In genomic region chr13:32055321-32055720, GRCm38 (mm10) we compare ENCODE assay signal across 10 mouse cellular contexts.
DNase-seq lines count a peak whose midpoint lies in the region; ATAC-seq lines count a peak whose summit lies in the region.
"Had no signal": no experiment of that assay in that cellular context is flagged by ENCODE, and none has a peak within 500 bp of the region (broad histone marks: within the 10 kb centered on the region; RNA-seq: fewer than 3 reads in every experiment).

No protein-coding gene starts in this region.

- no peak overlapping the region for H3K4me2 ChIP-seq in hindbrain, embryonic 14.5 days (replicated peaks)
- H3K4me2 ChIP-seq in midbrain, embryonic 15.5 days, result no peak overlapping the region
- H3K4me2 ChIP-seq: embryonic facial prominence, embryonic 12.5 days; heart, embryonic 13.5 days had no signal

- DNase-seq in layer of hippocampus, adult 9-10 months (ENCODE audit: low spot score), result peak; percentile 12
- no peak for DNase-seq in layer of hippocampus, postnatal 14 days (ENCODE audit: low spot score in 2 of 2)
- peak; percentile 60 for DNase-seq in embryo, embryonic 10.5 days (ENCODE audit: low spot score)
- DNase-seq in hindbrain, embryonic 14.5 days (ENCODE audit: low spot score), result peak; percentile 37
- DNase-seq in T-cell, adult 2 months (ENCODE audit: low spot score), result no peak
- no peak for DNase-seq in spleen, postnatal 10 days (ENCODE audit: low spot score in 2 of 2)
- no peak for DNase-seq in gastrocnemius, postnatal 4 days (ENCODE audit: low spot score in 2 of 2)

- H3K9me3 ChIP-seq in hindbrain, embryonic 14.5 days (ENCODE audit: control insufficient read depth, low read length), result no peaks in the 10 kb centered on the region
- no peaks in the 10 kb centered on the region for H3K9me3 ChIP-seq in midbrain, embryonic 15.5 days
- H3K9me3 ChIP-seq: embryonic facial prominence, embryonic 12.5 days; heart, embryonic 13.5 days had no signal

- H3K9ac ChIP-seq in hindbrain, embryonic 14.5 days, result no peak overlapping the region
- H3K9ac ChIP-seq in midbrain, embryonic 15.5 days, result no peak overlapping the region
- H3K9ac ChIP-seq: embryonic facial prominence, embryonic 12.5 days; heart, embryonic 13.5 days had no signal

- no peak overlapping the region for H3K4me3 ChIP-seq in hindbrain, embryonic 14.5 days (replicated peaks; ENCODE audit: low read length)
- no peak overlapping the region for H3K4me3 ChIP-seq in midbrain, embryonic 15.5 days
- H3K4me3 ChIP-seq: embryonic facial prominence, embryonic 12.5 days; heart, embryonic 13.5 days had no signal

- H3K27me3 ChIP-seq in hindbrain, embryonic 14.5 days (ENCODE audit: control insufficient read depth, insufficient read depth, low read length), result no peaks in the 10 kb centered on the region
- no peaks in the 10 kb centered on the region for H3K27me3 ChIP-seq in midbrain, embryonic 15.5 days (replicated peaks)
- H3K27me3 ChIP-seq: embryonic facial prominence, embryonic 12.5 days; heart, embryonic 13.5 days had no signal

- peak; percentile 82 for ATAC-seq in hindbrain, embryonic 14.5 days (ENCODE audit: low FRiP score)
- ATAC-seq in midbrain, embryonic 15.5 days (replicated peaks), result 0 out of 2 replicates have a peak, but pooled peaks have one; percentile 69

- H3K27ac ChIP-seq in hindbrain, embryonic 14.5 days, result no peak overlapping the region
- H3K27ac ChIP-seq in midbrain, embryonic 15.5 days, result no peak overlapping the region
- H3K27ac ChIP-seq: embryonic facial prominence, embryonic 12.5 days; heart, embryonic 13.5 days had no signal

- 52% methylated on average over 6 of the region's 6 CpGs for WGBS in hindbrain, embryonic 14.5 days
- WGBS in midbrain, embryonic 15.5 days, result 56% methylated on average over 6 of the region's 6 CpGs

- no peaks in the 10 kb centered on the region for H3K4me1 ChIP-seq in hindbrain, embryonic 14.5 days (replicated peaks; ENCODE audit: control insufficient read depth, insufficient read depth, low read length)
- H3K4me1 ChIP-seq in midbrain, embryonic 15.5 days, result no peaks in the 10 kb centered on the region
- H3K4me1 ChIP-seq: embryonic facial prominence, embryonic 12.5 days had no signal

- no peaks in the 10 kb centered on the region for H3K36me3 ChIP-seq in hindbrain, embryonic 14.5 days (replicated peaks; ENCODE audit: control insufficient read depth, insufficient read depth)
- H3K36me3 ChIP-seq in midbrain, embryonic 15.5 days (replicated peaks), result no peaks in the 10 kb centered on the region
- H3K36me3 ChIP-seq: embryonic facial prominence, embryonic 12.5 days; heart, embryonic 13.5 days had no signal

Comparison
In these comparisons a context has a peak if more than half of its experiments do, and no peak if none do; other contexts are left out.
1. DNase-seq: peak in layer of hippocampus, adult 9-10 months (single experiment), embryo, embryonic 10.5 days (single experiment) and hindbrain, embryonic 14.5 days (single experiment); none in layer of hippocampus, postnatal 14 days (0 of 2), T-cell, adult 2 months (single experiment), spleen, postnatal 10 days (0 of 2) and gastrocnemius, postnatal 4 days (0 of 2).